Mouse (Mus musculus) adrenal gland, adult 18-20 months (tissue): ENCODE measurements around the gene Mterf1b. TPM values are rescaled to one million over a fixed set of nuclear protein-coding genes. Genes with fewer than 3 reads are reported as not detected.

Source experiments
- DNase-seq, 2 experiments: peaks; one replicate each; pipeline ENCODE4 v3.0.0; 2021 to 2022; ENCODE audit warnings: low spot score in 2 of 2
- total RNA-seq, 2 experiments: library from RNA; stranded (reverse); gene quantifications; 1 replicate in 1 of 2; 2 replicates in 1 of 2; pipeline ENCODE4 v1.2.3; 2021

The Mterf1b gene
- total RNA-seq, 2 experiments from 2014 or later: 3.8 to 5.2 TPM

DNA sequence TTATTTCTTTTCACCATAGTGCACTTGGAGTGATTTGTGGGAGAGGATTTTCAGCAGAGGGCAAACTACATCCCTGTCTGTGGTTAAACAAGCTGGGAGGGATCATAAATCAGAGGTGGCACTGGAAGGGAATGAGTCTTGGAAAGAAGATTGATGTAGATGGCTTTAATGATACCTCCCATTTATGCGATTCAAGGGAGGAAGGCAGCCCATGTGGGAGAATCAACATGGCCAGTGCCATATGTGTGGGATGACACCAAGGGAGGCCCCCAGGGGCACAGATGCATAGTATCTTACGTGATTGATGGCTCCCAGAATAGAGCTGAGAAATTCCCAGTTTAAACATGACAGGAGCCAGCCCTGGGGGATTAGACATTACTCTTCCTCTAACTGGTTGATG, 48.0 kb downstream of the Mterf1b start:
- DNase-seq: no peak

DNA sequence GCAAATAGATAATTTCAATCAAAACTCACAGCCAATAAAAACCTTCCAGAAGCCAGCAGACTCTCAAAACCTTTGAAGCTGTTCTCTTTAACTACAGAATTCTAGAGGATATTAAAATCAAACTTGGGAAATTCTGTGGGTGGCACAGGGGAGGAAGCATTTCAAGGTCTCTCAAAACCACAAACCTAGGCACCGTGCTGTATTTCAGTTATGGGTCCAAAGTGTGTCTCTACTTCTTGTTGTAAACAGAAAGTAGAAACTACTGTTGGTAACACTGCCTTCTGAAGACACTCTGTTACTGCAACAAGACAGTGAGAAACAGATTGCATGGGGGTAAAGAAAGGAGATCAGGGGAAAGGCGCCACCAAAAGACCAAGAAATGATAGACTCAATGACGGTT, 52.8 kb downstream of the Mterf1b start:
- DNase-seq: no peak

DNA sequence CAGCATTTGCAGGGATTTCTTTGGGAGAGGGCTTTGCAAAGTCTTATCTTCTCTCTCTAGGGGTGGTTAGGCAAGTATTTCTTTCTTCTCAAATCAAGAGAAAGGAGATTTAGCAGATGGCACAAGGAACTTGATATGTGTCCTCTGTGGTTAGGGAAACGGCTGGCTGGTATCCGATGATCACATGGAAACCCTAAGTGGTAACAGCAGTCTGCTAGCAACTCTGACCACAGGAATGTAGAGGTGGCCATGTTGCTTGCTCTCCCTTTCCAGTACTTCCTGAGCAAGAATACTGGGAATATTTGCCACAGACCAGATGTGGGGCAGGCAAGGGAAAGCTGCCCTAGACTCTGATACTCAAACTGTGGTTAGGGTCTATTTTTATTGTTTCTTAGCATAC, 53.9 kb downstream of the Mterf1b start:
- DNase-seq: no peak

Other genes starting within 250 kb of the Mterf1b start
- gene Cyp51, start 87.6 kb upstream of the Mterf1b start, total RNA-seq: 10 to 100 TPM; 75.2 to 79.7 TPM